Mouse (Mus musculus): Measurements from ENCODE around the gene Zic5. TPM values are rescaled to one million over a fixed set of nuclear protein-coding genes. Genes with fewer than 3 reads are reported as not detected.
"Not testable (repeated sequence)": the region's sequence is repeated elsewhere in the genome, so short reads cannot be mapped to it uniquely, and the experiment has no call there.

The Zic5 gene
- polyA plus RNA-seq, 1 experiment, result 0.72 TPM

GRCm38 (mm10) chr14:122463080-122463691 lies 2.3 kb downstream of the Zic5 start:
- TF ChIP-seq POLR2A (IDR thresholded peaks at IDR 0.05; ENCODE audit: borderline replicate concordance, control insufficient read depth, low read depth, low read length), result no peak
- no peak for TF ChIP-seq CTCF (IDR thresholded peaks at IDR 0.05; ENCODE audit: control insufficient read depth, insufficient read depth, low read length)
- Histone ChIP-seq H3K4me3 (replicated peaks; ENCODE audit: control insufficient read depth, low read depth, low read length) (no peak overlapping the region), H3K4me1 (ENCODE audit: control insufficient read depth, insufficient read depth, low read length) (no peaks in the 10 kb centered on the region), H3K27ac (ENCODE audit: control insufficient read depth, insufficient read depth, low read depth, low read length, poor library complexity) (no peak overlapping the region)
- WGBS, result 8% methylated on average over 40 of the region's 40 CpGs

- Histone ChIP-seq H3K4me3 (replicated peaks; ENCODE audit: control insufficient read depth, low read depth, low read length) (no peak overlapping the region), H3K4me1 (ENCODE audit: control insufficient read depth, insufficient read depth, low read length) (no peaks in the 10 kb centered on the region), H3K27ac (ENCODE audit: control insufficient read depth, insufficient read depth, low read depth, low read length, poor library complexity) (no peak overlapping the region)
- TF ChIP-seq CTCF (IDR thresholded peaks at IDR 0.05; ENCODE audit: control insufficient read depth, insufficient read depth, low read length), result no peak
- TF ChIP-seq POLR2A (IDR thresholded peaks at IDR 0.05; ENCODE audit: borderline replicate concordance, control insufficient read depth, low read depth, low read length), result no peak
- 62% methylated on average over 17 of the region's 17 CpGs for WGBS
These were observed 2.8 kb downstream of the Zic5 start for GRCm38 (mm10) chr14:122462689-122463079.

GRCm38 (mm10) chr14:122461966-122462365 lies 3.5 kb downstream of the Zic5 start:
- H3K4me1 ChIP-seq (ENCODE audit: control insufficient read depth, insufficient read depth, low read length), result no peaks in the 10 kb centered on the region
- no peak for TF ChIP-seq POLR2A (IDR thresholded peaks at IDR 0.05; ENCODE audit: borderline replicate concordance, control insufficient read depth, low read depth, low read length)
- no peak for TF ChIP-seq CTCF (IDR thresholded peaks at IDR 0.05; ENCODE audit: control insufficient read depth, insufficient read depth, low read length)
- no peak overlapping the region for H3K27ac ChIP-seq (ENCODE audit: control insufficient read depth, insufficient read depth, low read depth, low read length, poor library complexity)
- H3K4me3 ChIP-seq (replicated peaks; ENCODE audit: control insufficient read depth, low read depth, low read length), result no peak overlapping the region
- WGBS, result 70% methylated on average over 9 of the region's 9 CpGs

- H3K4me1 ChIP-seq (ENCODE audit: control insufficient read depth, insufficient read depth, low read length), result no peaks in the 10 kb centered on the region
- 74% methylated on average over 3 of the region's 3 CpGs for WGBS
- no peak for TF ChIP-seq POLR2A (IDR thresholded peaks at IDR 0.05; ENCODE audit: borderline replicate concordance, control insufficient read depth, low read depth, low read length)
- TF ChIP-seq CTCF (IDR thresholded peaks at IDR 0.05; ENCODE audit: control insufficient read depth, insufficient read depth, low read length), result no peak
- no peak overlapping the region for H3K27ac ChIP-seq (ENCODE audit: control insufficient read depth, insufficient read depth, low read depth, low read length, poor library complexity)
- no peak overlapping the region for H3K4me3 ChIP-seq (replicated peaks; ENCODE audit: control insufficient read depth, low read depth, low read length)
These were observed 4.0 kb downstream of the Zic5 start for GRCm38 (mm10) chr14:122461500-122461899.

DNA sequence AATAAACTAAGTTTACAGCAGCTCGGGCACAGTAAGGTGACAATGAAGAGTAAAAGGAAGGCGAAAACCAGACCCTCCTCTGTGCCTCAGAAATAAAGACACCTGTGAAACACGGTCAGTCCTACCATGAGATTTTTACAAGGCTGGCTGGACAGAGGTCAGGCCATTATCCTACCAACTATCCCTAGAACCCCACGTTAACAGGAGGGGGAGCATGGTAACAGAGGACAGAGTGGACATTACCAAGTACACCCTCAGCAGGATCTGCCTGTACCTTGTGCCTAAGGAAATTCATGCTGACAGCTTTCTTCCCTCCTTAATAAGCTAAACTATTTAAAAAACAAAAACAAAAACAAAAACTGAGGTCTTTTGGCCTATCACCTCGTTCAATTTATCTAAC lies 5.3 kb downstream of the Zic5 start:
- H3K4me3 ChIP-seq (replicated peaks; ENCODE audit: control insufficient read depth, low read depth, low read length), result no peak overlapping the region
- TF ChIP-seq POLR2A (IDR thresholded peaks at IDR 0.05; ENCODE audit: borderline replicate concordance, control insufficient read depth, low read depth, low read length) (no peak), CTCF (IDR thresholded peaks at IDR 0.05; ENCODE audit: control insufficient read depth, insufficient read depth, low read length) (no peak)
- no peak overlapping the region for H3K27ac ChIP-seq (ENCODE audit: control insufficient read depth, insufficient read depth, low read depth, low read length, poor library complexity)
- 71% methylated on average over 5 of the region's 5 CpGs for WGBS
- no peaks in the 10 kb centered on the region for H3K4me1 ChIP-seq (ENCODE audit: control insufficient read depth, insufficient read depth, low read length)

DNA sequence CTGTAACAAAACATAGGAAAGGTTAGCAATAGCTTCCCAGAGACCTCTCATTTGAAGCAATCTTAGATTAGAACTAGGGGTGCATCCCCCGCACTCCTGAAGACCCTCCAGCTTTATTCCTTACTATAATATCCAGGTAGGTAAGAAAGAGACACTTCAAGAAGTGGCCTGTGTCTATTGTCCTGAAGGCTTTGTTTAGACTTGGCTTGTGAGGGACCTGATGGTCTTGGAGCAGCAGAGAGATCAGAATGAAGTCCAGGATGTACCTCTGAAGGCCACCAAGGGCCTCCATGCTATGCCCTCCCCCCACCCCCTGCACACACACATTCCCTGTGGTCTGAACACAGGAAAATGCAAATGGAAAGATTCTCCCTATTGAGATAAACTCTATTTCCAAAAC lies 5.7 kb downstream of the Zic5 start:
- Histone ChIP-seq H3K4me3 (replicated peaks; ENCODE audit: control insufficient read depth, low read depth, low read length) (no peak overlapping the region), H3K4me1 (ENCODE audit: control insufficient read depth, insufficient read depth, low read length) (no peaks in the 10 kb centered on the region), H3K27ac (ENCODE audit: control insufficient read depth, insufficient read depth, low read depth, low read length, poor library complexity) (no peak overlapping the region)
- TF ChIP-seq CTCF (IDR thresholded peaks at IDR 0.05; ENCODE audit: control insufficient read depth, insufficient read depth, low read length), result no peak
- no peak for TF ChIP-seq POLR2A (IDR thresholded peaks at IDR 0.05; ENCODE audit: borderline replicate concordance, control insufficient read depth, low read depth, low read length)
- 83% methylated on average over 1 of the region's 1 CpGs for WGBS

DNA sequence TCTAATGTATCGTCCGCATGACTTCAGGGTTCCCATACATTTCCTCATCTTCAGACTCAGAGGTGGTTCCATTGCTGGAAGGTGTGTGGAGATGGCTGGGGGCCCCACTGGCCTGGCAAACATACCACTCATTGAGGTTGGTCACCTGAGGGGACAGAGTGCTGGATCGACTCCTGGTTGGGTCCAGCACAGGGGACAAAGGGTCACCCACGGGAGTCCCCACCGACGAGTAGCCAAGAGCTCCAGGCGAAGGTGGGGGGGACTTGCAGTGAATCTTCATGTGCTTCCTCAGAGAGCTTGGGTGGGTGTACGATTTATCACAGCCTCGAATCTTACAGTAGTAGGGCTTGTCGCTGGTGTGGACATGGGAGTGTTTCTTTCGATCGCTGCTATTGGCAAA lies 6.1 kb downstream of the Zic5 start:
- 83% methylated on average over 11 of the region's 12 CpGs for WGBS
- not testable (repeated sequence) for H3K4me1 ChIP-seq (ENCODE audit: control insufficient read depth, insufficient read depth, low read length); H3K27ac ChIP-seq (ENCODE audit: control insufficient read depth, insufficient read depth, low read depth, low read length, poor library complexity)

DNA sequence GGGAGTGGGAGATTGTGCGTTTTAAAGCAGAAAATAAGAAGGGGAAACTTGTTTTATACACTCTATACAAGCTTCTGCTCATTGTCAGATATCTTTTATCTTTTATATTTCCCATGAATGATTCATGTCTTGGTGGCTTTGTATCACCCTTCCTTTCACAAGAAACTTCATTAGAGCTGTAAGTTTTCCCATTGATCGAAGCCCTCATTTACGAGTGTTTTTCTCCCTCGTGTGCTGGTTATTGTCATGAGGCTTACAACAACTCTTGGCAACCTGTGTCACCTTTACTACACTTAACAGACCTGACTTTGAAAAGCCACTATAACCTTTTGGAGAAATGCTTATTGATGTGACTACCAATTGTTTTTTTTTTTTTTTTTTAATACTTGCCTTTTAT lies 9.9 kb downstream of the Zic5 start:
- Histone ChIP-seq H3K4me1 (ENCODE audit: control insufficient read depth, insufficient read depth, low read length) (no peaks in the 10 kb centered on the region), H3K27ac (ENCODE audit: control insufficient read depth, insufficient read depth, low read depth, low read length, poor library complexity) (no peak overlapping the region), H3K4me3 (replicated peaks; ENCODE audit: control insufficient read depth, low read depth, low read length) (no peak overlapping the region)
- TF ChIP-seq CTCF (IDR thresholded peaks at IDR 0.05; ENCODE audit: control insufficient read depth, insufficient read depth, low read length) (no peak), POLR2A (IDR thresholded peaks at IDR 0.05; ENCODE audit: borderline replicate concordance, control insufficient read depth, low read depth, low read length) (no peak)
- WGBS, result 73% methylated on average over 4 of the region's 4 CpGs

More for the DNA sequence above, 6.1 kb downstream of the Zic5 start:
- not testable (repeated sequence) for H3K4me3 ChIP-seq (replicated peaks; ENCODE audit: control insufficient read depth, low read depth, low read length)

DNA sequence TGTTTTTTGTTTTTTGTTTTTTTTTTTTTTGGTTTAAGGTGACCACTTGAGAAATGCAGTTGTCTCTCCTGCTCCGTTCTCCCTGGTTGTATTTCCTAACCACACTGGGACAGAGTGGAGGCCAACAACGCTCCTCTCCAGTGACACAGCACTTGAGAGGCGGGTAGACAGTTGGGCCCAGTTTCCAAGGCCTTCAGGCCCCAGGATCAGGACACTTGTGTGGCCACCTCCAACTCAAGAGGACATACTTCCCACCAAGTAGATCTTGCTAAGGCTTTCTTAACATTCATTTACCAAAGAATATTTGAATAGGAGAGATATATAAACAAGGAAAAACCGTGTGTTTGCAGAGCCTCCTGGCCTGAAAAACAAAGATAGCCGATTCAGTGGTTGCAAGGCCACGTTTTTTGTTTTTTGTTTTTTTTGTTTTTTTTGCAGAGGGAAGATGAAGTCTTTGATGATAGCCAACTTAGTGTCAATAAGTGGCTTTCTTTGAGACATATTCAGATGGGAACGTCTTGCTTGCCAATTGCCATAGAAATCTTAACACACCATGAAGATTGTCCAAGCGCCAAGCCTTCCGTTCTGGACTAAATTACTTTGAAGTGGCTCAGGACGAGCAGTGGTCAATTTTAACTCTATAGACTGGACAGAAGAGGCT lies 10.4 kb downstream of the Zic5 start:
- TF ChIP-seq POLR2A (IDR thresholded peaks at IDR 0.05; ENCODE audit: borderline replicate concordance, control insufficient read depth, low read depth, low read length) (no peak), CTCF (IDR thresholded peaks at IDR 0.05; ENCODE audit: control insufficient read depth, insufficient read depth, low read length) (no peak)
- Histone ChIP-seq H3K4me1 (ENCODE audit: control insufficient read depth, insufficient read depth, low read length) (no peaks in the 10 kb centered on the region), H3K27ac (ENCODE audit: control insufficient read depth, insufficient read depth, low read depth, low read length, poor library complexity) (no peak overlapping the region), H3K4me3 (replicated peaks; ENCODE audit: control insufficient read depth, low read depth, low read length) (no peak overlapping the region)
- 76% methylated on average over 10 of the region's 10 CpGs for WGBS
